Comparison of ENCODE assay signal across 9 mouse cellular contexts in genomic region chr10:105509146-105509895, GRCm38 (mm10).
DNase-seq lines count a peak whose midpoint lies in the region; ATAC-seq and TF ChIP-seq lines count a peak whose summit lies in the region.
"Had no signal": no experiment of that assay in that cellular context is flagged by ENCODE, and none has a peak within 500 bp of the region (broad histone marks: within the 10 kb centered on the region; RNA-seq: fewer than 3 reads in every experiment).

No protein-coding gene starts in this region.

- H3K27ac ChIP-seq in stomach, embryonic 16.5 days (ENCODE audit: low read length): no peak overlapping the region
- no peak overlapping the region for H3K27ac ChIP-seq in stomach, postnatal 0 days (replicated peaks)
- H3K27ac ChIP-seq in hindbrain, postnatal 0 days: 0 out of 2 replicates have a peak overlapping the region, but pooled peaks have one; percentile 50
- H3K27ac ChIP-seq in intestine, embryonic 16.5 days (ENCODE audit: low read length): no peak overlapping the region
- no peak overlapping the region for H3K27ac ChIP-seq in gastrocnemius, adult 2 months

- no peaks in the 10 kb centered on the region for H3K9me3 ChIP-seq in stomach, embryonic 16.5 days (replicated peaks; ENCODE audit: control insufficient read depth, low read length)
- H3K9me3 ChIP-seq in stomach, postnatal 0 days (ENCODE audit: control insufficient read depth, low read length): no peaks in the 10 kb centered on the region
- H3K9me3 ChIP-seq in hindbrain, postnatal 0 days (ENCODE audit: low read length): no peaks in the 10 kb centered on the region
- H3K9me3 ChIP-seq in intestine, embryonic 16.5 days (ENCODE audit: control insufficient read depth, low read length): no peaks in the 10 kb centered on the region

- 0 out of 2 replicates have a peak, but pooled peaks cover 5% of the 10 kb centered on the region for H3K4me1 ChIP-seq in stomach, embryonic 16.5 days (ENCODE audit: control insufficient read depth, insufficient read depth, low read length)
- H3K4me1 ChIP-seq in stomach, postnatal 0 days (replicated peaks; ENCODE audit: control insufficient read depth, insufficient read depth): no peaks in the 10 kb centered on the region
- peaks cover 4% of the 10 kb centered on the region; the same call in 1 of the 2 replicates for H3K4me1 ChIP-seq in hindbrain, postnatal 0 days (ENCODE audit: insufficient read depth, low read length)
- peaks cover 5% of the 10 kb centered on the region for H3K4me1 ChIP-seq in intestine, embryonic 16.5 days (ENCODE audit: control insufficient read depth, insufficient read depth, low read length)

- no peak for TF ChIP-seq EP300 in stomach, postnatal 0 days (optimal IDR thresholded peaks at IDR 0.05)

- no peaks in the 10 kb centered on the region for H3K36me3 ChIP-seq in stomach, embryonic 16.5 days (ENCODE audit: control insufficient read depth, insufficient read depth, low read length)
- no peaks in the 10 kb centered on the region for H3K36me3 ChIP-seq in stomach, postnatal 0 days (ENCODE audit: control insufficient read depth, insufficient read depth, low read length)
- 0 out of 2 replicates have a peak, but pooled peaks cover 3% of the 10 kb centered on the region for H3K36me3 ChIP-seq in hindbrain, postnatal 0 days (ENCODE audit: insufficient read depth, low read length)
- H3K36me3 ChIP-seq in intestine, embryonic 16.5 days (ENCODE audit: control insufficient read depth, insufficient read depth, low read length): no peaks in the 10 kb centered on the region; the same call in 1 of the 2 replicates

- WGBS in stomach, embryonic 16.5 days: 50% methylated on average over 11 of the region's 12 CpGs
- WGBS in stomach, postnatal 0 days: 66% methylated on average over 9 of the region's 12 CpGs
- WGBS in hindbrain, postnatal 0 days: 31% methylated on average over 9 of the region's 12 CpGs
- WGBS in intestine, embryonic 16.5 days: 49% methylated on average over 10 of the region's 12 CpGs

- no peak for ATAC-seq in stomach, embryonic 16.5 days (ENCODE audit: insufficient read depth, low FRiP score)
- ATAC-seq in stomach, postnatal 0 days (ENCODE audit: low FRiP score, low TSS enrichment): no peak
- ATAC-seq in hindbrain, postnatal 0 days: peak; percentile 83
- ATAC-seq in intestine, embryonic 16.5 days: no peak
- ATAC-seq: Patski had no signal

- H3K4me2 ChIP-seq in stomach, embryonic 16.5 days (ENCODE audit: low read depth, low read length): 0 out of 2 replicates have a peak overlapping the region, but pooled peaks have one; percentile 2
- H3K4me2 ChIP-seq in stomach, postnatal 0 days (replicated peaks; ENCODE audit: low read depth): no peak overlapping the region
- H3K4me2 ChIP-seq in hindbrain, postnatal 0 days (ENCODE audit: low read depth, low read length): peak overlapping the region; percentile 33
- H3K4me2 ChIP-seq in intestine, embryonic 16.5 days (ENCODE audit: low read depth, low read length): no peak overlapping the region

- no peak for TF ChIP-seq CTCF in stomach, postnatal 0 days (IDR thresholded peaks at IDR 0.05; ENCODE audit: low read depth)
- TF ChIP-seq CTCF in hindbrain, postnatal 0 days (IDR thresholded peaks at IDR 0.05; ENCODE audit: low read depth): no peak
- no peak for TF ChIP-seq CTCF in gastrocnemius, adult 2 months (IDR thresholded peaks at IDR 0.05)

- DNase-seq in heart, adult 11 months: peak; percentile 72
- DNase-seq in heart, postnatal 36 days: no peak
- no peak for DNase-seq in stomach, postnatal 0 days (ENCODE audit: low spot score)
- peak; percentile 72 for DNase-seq in hindbrain, postnatal 0 days (ENCODE audit: low spot score)
- no peak for DNase-seq in embryo, embryonic 10 days (ENCODE audit: low spot score)
- DNase-seq in gastrocnemius, adult 2 months: no peak

- no peak overlapping the region for H3K4me3 ChIP-seq in stomach, embryonic 16.5 days (replicated peaks; ENCODE audit: low read length)
- no peak overlapping the region for H3K4me3 ChIP-seq in stomach, postnatal 0 days (ENCODE audit: low read depth, low read length)
- no peak overlapping the region for H3K4me3 ChIP-seq in hindbrain, postnatal 0 days (ENCODE audit: low read length)
- no peak overlapping the region for H3K4me3 ChIP-seq in intestine, embryonic 16.5 days (ENCODE audit: low read length)
- no peak overlapping the region for H3K4me3 ChIP-seq in gastrocnemius, adult 2 months

- no peak overlapping the region for H3K9ac ChIP-seq in stomach, embryonic 16.5 days (ENCODE audit: low read length)
- no peak overlapping the region for H3K9ac ChIP-seq in stomach, postnatal 0 days (ENCODE audit: low read length)
- H3K9ac ChIP-seq in hindbrain, postnatal 0 days (replicated peaks; ENCODE audit: low read length): no peak overlapping the region
- H3K9ac ChIP-seq in intestine, embryonic 16.5 days (ENCODE audit: low read depth, low read length): no peak overlapping the region

- no peaks in the 10 kb centered on the region for H3K27me3 ChIP-seq in stomach, embryonic 16.5 days (ENCODE audit: control insufficient read depth, insufficient read depth, low read length)
- H3K27me3 ChIP-seq in stomach, postnatal 0 days (ENCODE audit: control insufficient read depth, insufficient read depth, low read length): no peaks in the 10 kb centered on the region
- no peaks in the 10 kb centered on the region for H3K27me3 ChIP-seq in hindbrain, postnatal 0 days (ENCODE audit: insufficient read depth, low read length)
- no peaks in the 10 kb centered on the region for H3K27me3 ChIP-seq in intestine, embryonic 16.5 days (replicated peaks; ENCODE audit: control insufficient read depth, insufficient read depth, low read length)
- H3K27me3 ChIP-seq: Patski had no signal

- intact Hi-C loops in heart, postnatal 36 days (cut with DNase I): no loop called here
- intact Hi-C loops in gastrocnemius, adult 2 months (cut with DNase I): no loop called here

Comparison
In these comparisons a context has a peak if more than half of its experiments do, and no peak if none do; other contexts are left out.
1. DNase-seq: peak in heart, adult 11 months (single experiment) and hindbrain, postnatal 0 days (single experiment); none in heart, postnatal 36 days (0 of 2), stomach, postnatal 0 days (single experiment), embryo, embryonic 10 days (single experiment) and gastrocnemius, adult 2 months (single experiment).
2. H3K4me2 ChIP-seq: peak in stomach, embryonic 16.5 days (single experiment) and hindbrain, postnatal 0 days (single experiment); none in stomach, postnatal 0 days (single experiment) and intestine, embryonic 16.5 days (single experiment).